Mouse (Mus musculus) heart, adult 18-20 months (tissue): ENCODE measurements around the gene Uqcrc1. TPM values are rescaled to one million over a fixed set of nuclear protein-coding genes. Genes with fewer than 3 reads are reported as not detected.
A peak's percentile ranks its signal among the peaks of the same experiment; 100 is the strongest.

Experiments used
- DNase-seq, 2 experiments: peaks; one replicate each; pipeline ENCODE4 v3.0.0; 2021 to 2022; ENCODE audit warnings: mixed read lengths in 1 of 2
- microRNA-seq, 2 experiments: library from miRNA; unstranded; fragments of <30 nt; microRNA quantifications; one replicate each; pipeline ENCODE4 v1.2.0; 2022
- total RNA-seq, 2 experiments: library from RNA; stranded (reverse); gene quantifications; 2 replicates each; pipeline ENCODE4 v1.2.3; 2021

Uqcrc1 gene
- total RNA-seq, 2 experiments from 2014 or later, result 2,230 to 2,333 TPM

DNA sequence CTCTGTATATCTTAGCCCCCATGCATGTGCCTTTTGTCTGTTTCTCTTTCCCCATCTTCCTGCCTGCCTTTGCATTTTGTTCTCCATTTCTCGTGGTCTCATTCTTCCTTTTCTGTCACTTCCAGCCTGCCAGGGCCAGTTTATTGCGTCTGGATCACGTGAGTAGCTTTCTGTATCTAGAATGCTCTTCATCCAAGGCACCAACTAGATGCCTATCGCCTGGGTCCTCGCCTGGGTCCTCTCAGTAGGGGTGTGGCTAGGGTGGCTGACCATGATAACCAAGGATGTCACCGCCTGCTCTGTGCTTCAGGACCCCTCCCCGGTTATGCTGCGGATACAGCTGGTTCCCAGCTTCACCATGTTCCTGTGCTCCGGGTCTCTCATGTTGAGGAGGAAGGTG, 46.8 kb downstream of the Uqcrc1 start:
- DNase-seq, result no peak

DNA sequence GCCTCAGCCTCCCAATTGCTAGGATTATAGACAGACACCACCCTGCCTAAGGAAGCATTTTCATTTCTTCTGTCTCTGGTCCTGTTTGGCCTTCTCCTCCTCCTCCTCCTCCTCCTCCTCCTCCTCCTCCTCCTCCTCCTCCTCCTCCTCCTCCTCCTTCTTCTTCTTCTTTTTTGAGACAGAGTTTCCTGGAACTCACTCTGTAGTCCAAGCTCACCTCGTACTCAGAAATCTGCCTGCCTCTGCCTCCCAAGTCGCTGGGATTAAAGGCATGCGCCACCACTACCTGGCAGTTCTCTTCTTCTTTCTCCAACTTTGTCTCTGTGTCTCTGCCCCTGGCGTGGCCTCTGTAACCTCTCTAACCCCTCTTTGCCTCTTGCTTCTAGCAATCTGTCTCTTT, 49.3 kb downstream of the Uqcrc1 start, which contains the start of gene Ucn2:
Gene Ucn2 (plus strand): TSS at position 301 of the 400 bp plus-strand sequence.
- no peak for DNase-seq

- DNase-seq, result peak; percentile 50 to 65
Observed at GRCm38 (mm10) chr9:108987704-108988350, 51.4 kb downstream of the Uqcrc1 start.

DNA sequence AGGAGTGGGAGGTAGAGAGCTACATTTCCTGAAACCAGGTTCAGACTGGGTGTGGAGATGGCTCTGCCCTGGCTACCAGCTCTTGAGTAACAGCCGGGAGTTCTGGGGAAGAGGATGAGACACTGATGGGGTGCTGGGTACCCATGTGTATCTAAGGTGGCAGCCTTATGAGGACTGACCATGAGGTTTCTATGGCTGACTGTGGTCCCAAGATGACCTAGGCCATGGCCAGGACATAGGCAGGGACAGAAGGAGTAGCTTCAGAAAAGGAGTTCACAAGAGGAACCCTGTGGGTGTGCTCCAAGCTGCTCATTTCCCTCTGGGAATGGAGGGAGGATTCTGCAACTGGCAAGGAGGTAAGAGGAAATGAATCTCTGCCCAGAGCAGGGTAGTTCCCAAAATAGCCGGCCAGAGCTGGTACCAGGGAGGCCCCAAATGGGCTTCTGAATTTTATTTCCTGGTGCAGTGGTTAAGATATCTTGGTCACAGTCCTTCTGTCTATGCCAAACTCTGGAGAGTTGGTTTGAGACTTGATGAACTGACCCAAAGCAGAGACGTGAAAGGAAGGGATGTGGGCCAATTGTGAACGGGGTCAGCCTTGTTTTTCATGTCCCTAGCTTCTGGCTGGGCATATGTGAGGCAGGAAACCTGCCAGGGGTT, 53.5 kb downstream of the Uqcrc1 start:
- peak; percentile 57 to 67 for DNase-seq

DNA sequence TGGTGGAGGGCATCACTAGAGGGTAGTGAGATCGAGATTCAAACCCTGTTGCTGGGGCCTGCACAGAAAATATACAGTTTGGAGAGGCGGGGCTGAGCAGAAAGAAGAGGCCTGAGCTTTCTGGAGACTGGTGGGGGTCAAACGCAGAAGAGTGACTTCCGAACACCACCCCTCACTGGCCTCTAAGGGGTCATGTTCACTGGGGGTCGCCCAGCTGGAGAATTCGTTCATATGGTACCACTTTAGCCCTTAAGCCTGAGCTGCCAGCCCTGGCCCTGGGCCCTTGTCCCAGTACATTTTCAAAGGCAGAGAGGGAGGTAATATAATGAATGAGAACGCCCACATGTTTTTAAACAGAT, 54.0 kb downstream of the Uqcrc1 start:
- DNase-seq, result no peak

GRCm38 (mm10) chr9:108991428-108992084, 55.1 kb downstream of the Uqcrc1 start, which contains the start of gene Pfkfb4:
Gene Pfkfb4 (plus strand): TSS chr9:108991778.
- DNase-seq, result peak; percentile 98 to 99

GRCm38 (mm10) chr9:108992085-108992469, 55.6 kb downstream of the Uqcrc1 start:
- no peak for DNase-seq

- no peak for DNase-seq
Observed at GRCm38 (mm10) chr9:108992620-108993361, 56.4 kb downstream of the Uqcrc1 start.

- no peak for DNase-seq
Observed at GRCm38 (mm10) chr9:108996411-108996810, 60.0 kb downstream of the Uqcrc1 start.

DNA sequence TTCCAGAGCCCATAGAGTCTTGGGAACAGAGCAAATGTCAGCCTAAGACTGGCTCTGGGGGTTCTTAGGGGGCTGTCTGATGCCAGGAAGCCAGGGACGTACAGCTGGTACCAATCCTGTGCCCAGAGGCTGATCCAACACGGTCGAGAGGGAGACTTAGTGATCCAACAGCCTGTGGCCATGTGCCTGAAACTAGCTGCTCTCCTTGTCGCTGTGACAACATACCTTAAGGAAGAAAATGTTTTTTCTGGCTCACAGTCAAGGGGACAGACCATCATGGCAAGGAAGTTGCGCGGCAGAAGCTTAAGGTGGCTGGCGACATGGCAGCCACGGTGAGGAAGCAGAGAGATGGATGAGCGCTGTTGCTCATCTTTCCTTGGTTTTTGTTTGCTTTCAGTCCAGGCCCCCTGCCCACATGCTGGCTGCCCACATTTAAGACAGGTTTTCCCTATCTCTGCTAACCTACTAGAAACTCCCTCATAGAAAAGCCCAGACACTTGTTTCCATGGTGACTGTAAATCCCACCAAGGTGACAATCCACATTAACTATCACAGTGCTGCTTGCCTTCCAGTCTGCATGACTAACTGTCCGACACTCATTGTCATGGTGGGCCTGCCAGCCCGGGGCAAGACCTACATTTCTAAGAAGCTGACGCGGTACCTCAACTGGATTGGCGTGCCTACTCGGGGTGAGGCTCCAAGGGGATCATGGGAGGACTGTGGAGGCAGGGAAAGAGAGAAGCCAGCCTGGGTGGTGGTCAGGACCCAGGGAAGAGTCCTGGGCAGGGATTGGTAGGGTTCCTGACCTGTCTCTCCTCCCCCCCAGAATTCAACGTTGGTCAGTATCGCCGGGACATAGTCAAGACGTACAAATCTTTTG, 62.1 kb downstream of the Uqcrc1 start:
- DNase-seq, result no peak

DNA sequence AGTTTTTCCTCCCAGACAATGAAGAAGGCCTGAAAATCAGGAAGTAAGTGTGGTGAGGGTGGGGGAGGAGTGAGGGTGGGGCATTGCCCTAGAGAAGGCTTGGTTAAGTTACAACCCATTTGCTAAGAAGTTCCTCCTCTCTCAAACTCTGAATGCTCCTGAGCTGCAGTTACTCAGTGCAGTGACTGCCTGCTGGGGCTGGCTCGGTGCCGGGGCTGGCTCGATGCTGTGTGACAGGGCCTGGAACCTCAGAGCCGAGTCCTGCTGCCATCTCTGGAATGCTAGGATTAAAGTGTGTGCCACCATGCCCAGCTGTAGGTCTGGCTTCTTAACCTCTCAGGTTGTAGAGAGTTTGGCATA, 62.7 kb downstream of the Uqcrc1 start:
- DNase-seq, result peak in 1 of 2 experiments; percentile 30

Small RNAs within 50 kb of the gene (microRNA-seq; reads per million reads assigned to microRNA genes)
- gene Mir711, result 0 reads per million in 2 experiments

Other genes starting within 250 kb of the Uqcrc1 start
- gene Prkar2a, start 247.3 kb upstream of the Uqcrc1 start, total RNA-seq, result 10 to 100 TPM; 76.2 to 79.9 TPM
- 10 to 100 TPM; 16.7 to 24.8 TPM for gene Ip6k2, start 152.8 kb upstream of the Uqcrc1 start, total RNA-seq
- 1 to 10 TPM; 8.6 to 9.6 TPM for gene Nckipsd, start 128.3 kb upstream of the Uqcrc1 start, total RNA-seq
- under 1 TPM in 1 of 2 experiments, not detected in 1; 0.03 TPM for gene Celsr3, start 110.3 kb upstream of the Uqcrc1 start, total RNA-seq
- gene Slc26a6, start 83.3 kb upstream of the Uqcrc1 start, total RNA-seq, result 10 to 100 TPM; 19.6 to 19.8 TPM
- not detected for gene Tmem89, start 22.0 kb upstream of the Uqcrc1 start, total RNA-seq
- under 1 TPM; 0.31 to 0.60 TPM for gene Col7a1, start 17.0 kb downstream of the Uqcrc1 start, total RNA-seq
- not detected for gene Ucn2, start 49.4 kb downstream of the Uqcrc1 start, total RNA-seq
- 1 to 10 TPM; 1.3 to 1.6 TPM for gene Pfkfb4, start 55.1 kb downstream of the Uqcrc1 start, total RNA-seq
- gene Shisa5, start 101.9 kb downstream of the Uqcrc1 start, total RNA-seq, result 10 to 100 TPM; 31.4 to 55.0 TPM
- 10 to 100 TPM; 13.6 to 17.2 TPM for gene Trex1, start 123.1 kb downstream of the Uqcrc1 start, total RNA-seq
- 1 to 10 TPM; 8.1 to 9.8 TPM for gene Atrip, start 137.5 kb downstream of the Uqcrc1 start, total RNA-seq
- gene Ccdc51, start 145.9 kb downstream of the Uqcrc1 start, total RNA-seq, result 10 to 100 TPM; 11.4 to 14.3 TPM
- 100 to 1,000 TPM; 214 to 228 TPM for gene Tma7, start 146.0 kb downstream of the Uqcrc1 start, total RNA-seq
- 10 to 100 TPM; 21.1 to 21.5 TPM for gene Plxnb1, start 158.8 kb downstream of the Uqcrc1 start, total RNA-seq
- gene Fbxw21, start 225.4 kb downstream of the Uqcrc1 start, total RNA-seq, result not detected